Mouse (Mus musculus): Measurements from ENCODE around the gene Apc2. TPM values are rescaled to one million over a fixed set of nuclear protein-coding genes. Genes with fewer than 3 reads are reported as not detected.

Gene Apc2
- polyA plus RNA-seq (2015; fragmentation: Nextera tagmentation; extraction: Ambion mirVana) = 5.2 and 14.1 TPM in 2 replicates

GRCm38 (mm10) chr10:80295618-80296425 is at the start of gene Apc2:
Gene Apc2 (plus strand): TSS chr10:80295977.

GRCm38 (mm10) chr10:80248971-80249640 is 46.7 kb upstream of the Apc2 start, which contains the start of gene Ndufs7:
Gene Ndufs7 (plus strand): TSS chr10:80249121.

GRCm38 (mm10) chr10:80260642-80261584 is 34.9 kb upstream of the Apc2 start, which contains the start of the genes Gamt and Dazap1:
Gene Gamt (minus strand): TSS chr10:80261012.
Gene Dazap1 (plus strand): TSS chr10:80261486.

GRCm38 (mm10) chr10:80292251-80293146 is 3.3 kb upstream of the Apc2 start, which contains the start of gene Rps15:
Gene Rps15 (plus strand): TSS chr10:80292453.

GRCm38 (mm10) chr10:80320340-80320760 is 24.6 kb downstream of the Apc2 start, which contains the start of gene 2310011J03Rik:
Gene 2310011J03Rik (minus strand): TSS chr10:80320537.

GRCm38 (mm10) chr10:80329273-80330081 is 33.7 kb downstream of the Apc2 start, which contains the start of the genes Pcsk4 and Reep6:
Gene Pcsk4 (minus strand): TSS chr10:80329498.
Gene Reep6 (plus strand): TSS chr10:80329953.

GRCm38 (mm10) chr10:80348244-80348781 is 52.5 kb downstream of the Apc2 start, which contains the start of gene Adamtsl5:
Gene Adamtsl5 (minus strand): TSS chr10:80348412.

GRCm38 (mm10) chr10:80356001-80356682 is 60.4 kb downstream of the Apc2 start, which contains the start of gene Plk5:
Gene Plk5 (plus strand): TSS chr10:80356459.

Small RNA genes lying within 50 kb of the gene (microRNA-seq; reads per million reads assigned to microRNA genes)
- gene Mir6911 (ENCODE audit: borderline replicate concordance, insufficient number of aligned reads) = not detected

Other genes with a start within 250 kb of the Apc2 start
- 1,645 and 2,206 TPM in 2 replicates for gene Gpx4, start 248.8 kb upstream of the Apc2 start, polyA plus RNA-seq (2015; fragmentation: Nextera tagmentation; extraction: Ambion mirVana)
- gene Sbno2, start 190.4 kb upstream of the Apc2 start, polyA plus RNA-seq (2015; fragmentation: Nextera tagmentation; extraction: Ambion mirVana) = 7.0 and 17.7 TPM in 2 replicates
- 10.7 and 13.5 TPM in 2 replicates for gene Stk11, start 180.2 kb upstream of the Apc2 start, polyA plus RNA-seq (2015; fragmentation: Nextera tagmentation; extraction: Ambion mirVana)
- gene Atp5d, start 157.3 kb upstream of the Apc2 start, polyA plus RNA-seq (2015; fragmentation: Nextera tagmentation; extraction: Ambion mirVana) = 381 and 502 TPM in 2 replicates
- gene Cbarp, start 155.1 kb upstream of the Apc2 start, polyA plus RNA-seq (2015; fragmentation: Nextera tagmentation; extraction: Ambion mirVana) = 9.5 and 12.7 TPM in 2 replicates
- 9.1 and 14.6 TPM in 2 replicates for gene Midn, start 147.7 kb upstream of the Apc2 start, polyA plus RNA-seq (2015; fragmentation: Nextera tagmentation; extraction: Ambion mirVana)
- 298 and 357 TPM in 2 replicates for gene Cirbp, start 130.0 kb upstream of the Apc2 start, polyA plus RNA-seq (2015; fragmentation: Nextera tagmentation; extraction: Ambion mirVana)
- 23.0 and 26.5 TPM in 2 replicates for gene 1600002K03Rik, start 123.0 kb upstream of the Apc2 start, polyA plus RNA-seq (2015; fragmentation: Nextera tagmentation; extraction: Ambion mirVana)
- 13.9 and 14.2 TPM in 2 replicates for gene Efna2, start 116.5 kb upstream of the Apc2 start, polyA plus RNA-seq (2015; fragmentation: Nextera tagmentation; extraction: Ambion mirVana)
- gene Mum1, start 69.5 kb upstream of the Apc2 start, polyA plus RNA-seq (2015; fragmentation: Nextera tagmentation; extraction: Ambion mirVana) = 26.2 TPM in 2 replicates
- 325 and 379 TPM in 2 replicates for gene Ndufs7, start 46.9 kb upstream of the Apc2 start, polyA plus RNA-seq (2015; fragmentation: Nextera tagmentation; extraction: Ambion mirVana)
- gene Gamt, start 35.0 kb upstream of the Apc2 start, polyA plus RNA-seq (2015; fragmentation: Nextera tagmentation; extraction: Ambion mirVana) = 79.8 and 194 TPM in 2 replicates
- gene Dazap1, start 34.5 kb upstream of the Apc2 start, polyA plus RNA-seq (2015; fragmentation: Nextera tagmentation; extraction: Ambion mirVana) = 25.3 and 33.2 TPM in 2 replicates
- 722 and 992 TPM in 2 replicates for gene Rps15, start 3.5 kb upstream of the Apc2 start, polyA plus RNA-seq (2015; fragmentation: Nextera tagmentation; extraction: Ambion mirVana)
- gene 2310011J03Rik, start 24.6 kb downstream of the Apc2 start, polyA plus RNA-seq (2015; fragmentation: Nextera tagmentation; extraction: Ambion mirVana) = 57.7 and 64.6 TPM in 2 replicates
- gene Pcsk4, start 33.5 kb downstream of the Apc2 start, polyA plus RNA-seq (2015; fragmentation: Nextera tagmentation; extraction: Ambion mirVana) = 3.2 and 3.3 TPM in 2 replicates
- gene Reep6, start 34.0 kb downstream of the Apc2 start, polyA plus RNA-seq (2015; fragmentation: Nextera tagmentation; extraction: Ambion mirVana) = 5.7 and 5.9 TPM in 2 replicates
- 24.9 and 42.4 TPM in 2 replicates for gene Adamtsl5, start 52.4 kb downstream of the Apc2 start, polyA plus RNA-seq (2015; fragmentation: Nextera tagmentation; extraction: Ambion mirVana)
- 0.26 TPM in 1 of 2 replicates, not detected in the other for gene Plk5, start 60.5 kb downstream of the Apc2 start, polyA plus RNA-seq (2015; fragmentation: Nextera tagmentation; extraction: Ambion mirVana)
- gene Mex3d, start 91.7 kb downstream of the Apc2 start, polyA plus RNA-seq (2015; fragmentation: Nextera tagmentation; extraction: Ambion mirVana) = 6.5 and 7.7 TPM in 2 replicates
- 90.1 and 97.9 TPM in 2 replicates for gene Mbd3, start 103.6 kb downstream of the Apc2 start, polyA plus RNA-seq (2015; fragmentation: Nextera tagmentation; extraction: Ambion mirVana)
- 1,129 and 1,245 TPM in 2 replicates for gene Uqcr11, start 110.9 kb downstream of the Apc2 start, polyA plus RNA-seq (2015; fragmentation: Nextera tagmentation; extraction: Ambion mirVana)
- gene Tcf3, start 137.7 kb downstream of the Apc2 start, polyA plus RNA-seq (2015; fragmentation: Nextera tagmentation; extraction: Ambion mirVana) = 49.3 and 57.5 TPM in 2 replicates
- not detected in 2 replicates for gene Onecut3, start 198.9 kb downstream of the Apc2 start, polyA plus RNA-seq (2015; fragmentation: Nextera tagmentation; extraction: Ambion mirVana)
- 0.61 and 0.94 TPM in 2 replicates for gene Atp8b3, start 243.1 kb downstream of the Apc2 start, polyA plus RNA-seq (2015; fragmentation: Nextera tagmentation; extraction: Ambion mirVana)